Mouse (Mus musculus) limb, embryonic 10.5 days (tissue): ENCODE measurements around the gene Cpn1. TPM values are rescaled to one million over a fixed set of nuclear protein-coding genes. Genes with fewer than 3 reads are reported as not detected.

Experiments
- DNase-seq: peaks from one replicate; pipeline ENCODE4 v3.0.0-alpha.2; 2017; ENCODE audit warnings: low spot score
- H3K27ac ChIP-seq: fragments of 300-500 bp; sonication (generic); 2 replicates; pipeline ENCODE4 v1.5.1; 2016; ENCODE audit warnings: mild to moderate bottlenecking
- H3K27me3 ChIP-seq: fragments of 300-500 bp; sonication (generic); 2 replicates; pipeline ENCODE4 v1.6.1; 2016; ENCODE audit warnings: low read depth, mild to moderate bottlenecking; ENCODE audit not compliant: poor library complexity, severe bottlenecking
- H3K36me3 ChIP-seq: fragments of 300-500 bp; sonication (generic); 2 replicates; pipeline ENCODE4 v1.6.1; 2016; ENCODE audit warnings: mild to moderate bottlenecking, moderate library complexity
- H3K4me1 ChIP-seq: fragments of 300-500 bp; sonication (generic); 2 replicates; pipeline ENCODE4 v1.6.1; 2016
- H3K4me3 ChIP-seq: fragments of 300-500 bp; sonication (generic); 2 replicates; pipeline ENCODE4 v1.5.1; 2016; ENCODE audit warnings: mild to moderate bottlenecking, moderate library complexity
- H3K9me3 ChIP-seq: fragments of 300-500 bp; sonication (generic); replicated peaks from 2 replicates; pipeline ENCODE4 v1.6.1; 2016; ENCODE audit warnings: mild to moderate bottlenecking
- WGBS: fragments of 180-500 bp; shearing (Covaris S2); methylation state at CpG from one replicate; pipeline ENCODE4 v1.1.7; 2016; 5-methylcytosine and 5-hydroxymethylcytosine counted together
- polyA plus RNA-seq: library from polyadenylated mRNA; unstranded; fragments of >200 nt; fragmentation: Nextera tagmentation; extraction: Ambion mirVana; gene quantifications from 2 replicates; pipeline ENCODE4 v1.2.1, GENCODE M21; 2016

Cpn1 gene
- polyA plus RNA-seq, 1 experiment from 2014 or later, result not detected

GRCm38 (mm10) chr19:44007186-44007585 lies 20.8 kb upstream of the Cpn1 start:
- H3K27ac ChIP-seq, result no peak overlapping the region
- H3K27me3 ChIP-seq, result no peaks in the 10 kb centered on the region
- H3K4me3 ChIP-seq, result no peak overlapping the region
- DNase-seq, result no peak
- no peaks in the 10 kb centered on the region for H3K9me3 ChIP-seq
- no peaks in the 10 kb centered on the region for H3K36me3 ChIP-seq
- 79% methylated on average over 12 of the region's 12 CpGs for WGBS
- H3K4me1 ChIP-seq, result no peaks in the 10 kb centered on the region

GRCm38 (mm10) chr19:44005025-44005424 lies 18.7 kb upstream of the Cpn1 start:
- Histone ChIP-seq H3K27ac (no peak overlapping the region), H3K4me3 (no peak overlapping the region), H3K9me3 (no peaks in the 10 kb centered on the region), H3K36me3 (no peaks in the 10 kb centered on the region), H3K27me3 (no peaks in the 10 kb centered on the region), H3K4me1 (no peaks in the 10 kb centered on the region)
- WGBS, result 77% methylated on average over 4 of the region's 4 CpGs
- no peak for DNase-seq

GRCm38 (mm10) chr19:44004261-44004660 lies 17.9 kb upstream of the Cpn1 start:
- H3K9me3 ChIP-seq, result no peaks in the 10 kb centered on the region
- WGBS, result 89% methylated on average over 2 of the region's 2 CpGs
- H3K27me3 ChIP-seq, result no peaks in the 10 kb centered on the region
- no peak overlapping the region for H3K4me3 ChIP-seq
- no peaks in the 10 kb centered on the region for H3K36me3 ChIP-seq
- no peak overlapping the region for H3K27ac ChIP-seq
- H3K4me1 ChIP-seq, result no peaks in the 10 kb centered on the region
- no peak for DNase-seq

GRCm38 (mm10) chr19:44000720-44001119 lies 14.4 kb upstream of the Cpn1 start:
- Histone ChIP-seq H3K27ac (no peak overlapping the region), H3K36me3 (no peaks in the 10 kb centered on the region), H3K4me1 (no peaks in the 10 kb centered on the region), H3K9me3 (no peaks in the 10 kb centered on the region), H3K4me3 (no peak overlapping the region), H3K27me3 (no peaks in the 10 kb centered on the region)
- 88% methylated on average over 5 of the region's 5 CpGs for WGBS
- DNase-seq, result no peak

GRCm38 (mm10) chr19:44000061-44000460 lies 13.7 kb upstream of the Cpn1 start:
- 97% methylated on average over 1 of the region's 1 CpGs for WGBS
- Histone ChIP-seq H3K9me3 (no peaks in the 10 kb centered on the region), H3K27ac (no peak overlapping the region), H3K27me3 (no peaks in the 10 kb centered on the region), H3K4me3 (no peak overlapping the region), H3K36me3 (no peaks in the 10 kb centered on the region), H3K4me1 (no peaks in the 10 kb centered on the region)
- no peak for DNase-seq

GRCm38 (mm10) chr19:43998802-43999527 lies 12.6 kb upstream of the Cpn1 start:
- H3K4me3 ChIP-seq, result no peak overlapping the region
- 85% methylated on average over 11 of the region's 11 CpGs for WGBS

GRCm38 (mm10) chr19:43998101-43998500 lies 11.7 kb upstream of the Cpn1 start:
- H3K4me1 ChIP-seq, result no peaks in the 10 kb centered on the region
- 91% methylated on average over 10 of the region's 10 CpGs for WGBS
- DNase-seq, result no peak
- H3K27me3 ChIP-seq, result no peaks in the 10 kb centered on the region
- no peak overlapping the region for H3K4me3 ChIP-seq
- no peaks in the 10 kb centered on the region for H3K36me3 ChIP-seq
- H3K9me3 ChIP-seq, result no peaks in the 10 kb centered on the region
- no peak overlapping the region for H3K27ac ChIP-seq

More at GRCm38 (mm10) chr19:43998802-43999527, 12.6 kb upstream of the Cpn1 start:
- H3K4me1 ChIP-seq, result no peaks in the 10 kb centered on the region
- H3K27ac ChIP-seq, result no peak overlapping the region
- no peaks in the 10 kb centered on the region for H3K36me3 ChIP-seq
- H3K27me3 ChIP-seq, result no peaks in the 10 kb centered on the region
- DNase-seq, result no peak
- H3K9me3 ChIP-seq, result no peaks in the 10 kb centered on the region

- Histone ChIP-seq H3K4me3 (no peak overlapping the region), H3K9me3 (no peaks in the 10 kb centered on the region), H3K27me3 (no peaks in the 10 kb centered on the region), H3K36me3 (no peaks in the 10 kb centered on the region), H3K27ac (no peak overlapping the region), H3K4me1 (no peaks in the 10 kb centered on the region)
- DNase-seq, result no peak
- 77% methylated on average over 7 of the region's 7 CpGs for WGBS
Observed at GRCm38 (mm10) chr19:43995427-43995826, 9.1 kb upstream of the Cpn1 start.

GRCm38 (mm10) chr19:43992464-43992863 lies 6.1 kb upstream of the Cpn1 start:
- no peak overlapping the region for H3K4me3 ChIP-seq
- no peaks in the 10 kb centered on the region for H3K36me3 ChIP-seq
- H3K9me3 ChIP-seq, result no peaks in the 10 kb centered on the region
- no peak overlapping the region for H3K27ac ChIP-seq
- 83% methylated on average over 4 of the region's 4 CpGs for WGBS
- no peaks in the 10 kb centered on the region for H3K4me1 ChIP-seq
- DNase-seq, result no peak
- H3K27me3 ChIP-seq, result no peaks in the 10 kb centered on the region

GRCm38 (mm10) chr19:43990362-43990761 lies 4.0 kb upstream of the Cpn1 start:
- WGBS, result 84% methylated on average over 8 of the region's 8 CpGs
- Histone ChIP-seq H3K4me1 (peaks cover 8% of the 10 kb centered on the region), H3K9me3 (no peaks in the 10 kb centered on the region), H3K36me3 (no peaks in the 10 kb centered on the region), H3K27ac (no peak overlapping the region), H3K4me3 (no peak overlapping the region), H3K27me3 (peaks cover 18% of the 10 kb centered on the region)
- DNase-seq, result no peak

GRCm38 (mm10) chr19:43981992-43982391 lies 4.4 kb downstream of the Cpn1 start:
- H3K9me3 ChIP-seq, result no peaks in the 10 kb centered on the region
- H3K4me3 ChIP-seq, result no peak overlapping the region
- no peak for DNase-seq
- no peaks in the 10 kb centered on the region for H3K36me3 ChIP-seq
- no peak overlapping the region for H3K27ac ChIP-seq
- 93% methylated on average over 5 of the region's 5 CpGs for WGBS
- peaks cover 20% of the 10 kb centered on the region for H3K27me3 ChIP-seq
- H3K4me1 ChIP-seq, result peaks cover 8% of the 10 kb centered on the region

GRCm38 (mm10) chr19:43980711-43981110 lies 5.6 kb downstream of the Cpn1 start:
- 93% methylated on average over 17 of the region's 17 CpGs for WGBS
- H3K4me3 ChIP-seq, result no peak overlapping the region
- H3K36me3 ChIP-seq, result no peaks in the 10 kb centered on the region
- no peak for DNase-seq
- no peaks in the 10 kb centered on the region for H3K9me3 ChIP-seq
- H3K4me1 ChIP-seq, result peaks cover under 1% of the 10 kb centered on the region
- H3K27ac ChIP-seq, result no peak overlapping the region
- peaks cover 8% of the 10 kb centered on the region for H3K27me3 ChIP-seq

GRCm38 (mm10) chr19:43977799-43978198 lies 8.6 kb downstream of the Cpn1 start:
- Histone ChIP-seq H3K4me3 (no peak overlapping the region), H3K9me3 (no peaks in the 10 kb centered on the region), H3K4me1 (no peaks in the 10 kb centered on the region), H3K27ac (no peak overlapping the region), H3K36me3 (no peaks in the 10 kb centered on the region), H3K27me3 (no peaks in the 10 kb centered on the region)
- WGBS, result 89% methylated on average over 3 of the region's 3 CpGs
- no peak for DNase-seq

GRCm38 (mm10) chr19:43976661-43977060 lies 9.7 kb downstream of the Cpn1 start:
- Histone ChIP-seq H3K27me3 (no peaks in the 10 kb centered on the region), H3K9me3 (no peaks in the 10 kb centered on the region), H3K4me1 (no peaks in the 10 kb centered on the region), H3K36me3 (no peaks in the 10 kb centered on the region), H3K4me3 (no peak overlapping the region), H3K27ac (no peak overlapping the region)
- DNase-seq, result no peak
- 58% methylated on average over 6 of the region's 6 CpGs for WGBS
